Mouse (Mus musculus): Measurements from ENCODE around the gene Ccng1. TPM values are rescaled to one million over a fixed set of nuclear protein-coding genes. Genes with fewer than 3 reads are reported as not detected.
"Not testable (repeated sequence)": the region's sequence is repeated elsewhere in the genome, so short reads cannot be mapped to it uniquely, and the experiment has no call there.

Gene Ccng1
- polyA plus RNA-seq, 1 experiment from 2014 or later, result 30.5 TPM

DNA sequence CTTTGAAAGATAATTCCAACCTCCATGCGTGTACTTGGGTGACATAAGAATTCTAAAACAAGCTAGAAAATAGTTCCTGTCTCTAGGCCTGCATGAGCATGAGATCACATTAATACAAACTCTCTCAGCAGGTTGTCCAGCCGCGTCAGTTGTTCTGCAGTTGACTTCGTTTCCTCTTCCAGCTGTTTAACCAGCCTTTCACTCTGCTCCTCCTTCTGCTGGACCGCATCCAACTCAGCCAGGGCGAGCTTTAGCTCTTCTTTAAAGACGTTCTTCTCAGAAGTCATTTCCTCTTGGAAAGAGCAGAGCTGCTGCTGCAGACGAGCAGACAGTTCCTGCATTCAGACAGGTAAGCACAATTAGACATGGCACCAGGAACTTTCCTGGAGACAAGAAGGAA is 41.3 kb downstream of the Ccng1 start:
- no peaks in the 10 kb centered on the region for H3K27me3 ChIP-seq
- 71% methylated on average over 8 of the region's 8 CpGs for WGBS
- H3K9ac ChIP-seq (replicated peaks), result no peak overlapping the region
- no peaks in the 10 kb centered on the region for H3K9me3 ChIP-seq
- peaks cover 35% of the 10 kb centered on the region for H3K36me3 ChIP-seq
- H3K27ac ChIP-seq (replicated peaks), result no peak overlapping the region
- H3K4me2 ChIP-seq (replicated peaks), result no peak overlapping the region
- no peaks in the 10 kb centered on the region for H3K4me1 ChIP-seq
- no peak for ATAC-seq (replicated peaks)
- no peak overlapping the region for H3K4me3 ChIP-seq

GRCm38 (mm10) chr11:40709899-40710298 is 45.2 kb downstream of the Ccng1 start:
- H3K4me1 ChIP-seq; H3K27ac ChIP-seq (replicated peaks); H3K9ac ChIP-seq (replicated peaks); H3K9me3 ChIP-seq; H3K4me3 ChIP-seq; H3K4me2 ChIP-seq (replicated peaks); ATAC-seq (replicated peaks); H3K27me3 ChIP-seq: not testable (repeated sequence)
- H3K36me3 ChIP-seq, result peaks cover 34% of the 10 kb centered on the region
- WGBS, result 93% methylated on average over 6 of the region's 6 CpGs

Other genes starting within 250 kb of the Ccng1 start
- 76.6 and 78.8 TPM in 2 replicates for gene Mat2b, start 60.1 kb downstream of the Ccng1 start, polyA plus RNA-seq (2015; fragmentation: Nextera tagmentation; extraction: Ambion mirVana)
- 18.2 and 21.0 TPM in 2 replicates for gene Hmmr, start 21.9 kb downstream of the Ccng1 start, polyA plus RNA-seq (2015; fragmentation: Nextera tagmentation; extraction: Ambion mirVana)
- gene Nudcd2, start 21.6 kb downstream of the Ccng1 start, polyA plus RNA-seq (2015; fragmentation: Nextera tagmentation; extraction: Ambion mirVana), result 78.7 and 80.2 TPM in 2 replicates

Measured in forebrain, embryonic 15.5 days (tissue).